Mouse (Mus musculus) thymus, adult 2 months (tissue): ENCODE data around the gene Psmd1.

ENCODE experiments used
- CTCF ChIP-seq: fragments of 200-500 bp; IDR thresholded peaks from 2 replicates; pipeline ENCODE4 v1.5.1; 2012; ENCODE audit warnings: mild to moderate bottlenecking, control low read depth, low read length, moderate library complexity, borderline replicate concordance; ENCODE audit not compliant: control insufficient read depth, poor library complexity, insufficient read depth; ENCODE audit errors: extremely low read depth
- POLR2A ChIP-seq: fragments of 200-500 bp; IDR thresholded peaks from 2 replicates; pipeline ENCODE4 v1.6.1; 2012; ENCODE audit warnings: mild to moderate bottlenecking, low read length, control low read depth, moderate library complexity; ENCODE audit not compliant: control insufficient read depth, poor library complexity, insufficient read depth; ENCODE audit errors: extremely low read depth

DNA sequence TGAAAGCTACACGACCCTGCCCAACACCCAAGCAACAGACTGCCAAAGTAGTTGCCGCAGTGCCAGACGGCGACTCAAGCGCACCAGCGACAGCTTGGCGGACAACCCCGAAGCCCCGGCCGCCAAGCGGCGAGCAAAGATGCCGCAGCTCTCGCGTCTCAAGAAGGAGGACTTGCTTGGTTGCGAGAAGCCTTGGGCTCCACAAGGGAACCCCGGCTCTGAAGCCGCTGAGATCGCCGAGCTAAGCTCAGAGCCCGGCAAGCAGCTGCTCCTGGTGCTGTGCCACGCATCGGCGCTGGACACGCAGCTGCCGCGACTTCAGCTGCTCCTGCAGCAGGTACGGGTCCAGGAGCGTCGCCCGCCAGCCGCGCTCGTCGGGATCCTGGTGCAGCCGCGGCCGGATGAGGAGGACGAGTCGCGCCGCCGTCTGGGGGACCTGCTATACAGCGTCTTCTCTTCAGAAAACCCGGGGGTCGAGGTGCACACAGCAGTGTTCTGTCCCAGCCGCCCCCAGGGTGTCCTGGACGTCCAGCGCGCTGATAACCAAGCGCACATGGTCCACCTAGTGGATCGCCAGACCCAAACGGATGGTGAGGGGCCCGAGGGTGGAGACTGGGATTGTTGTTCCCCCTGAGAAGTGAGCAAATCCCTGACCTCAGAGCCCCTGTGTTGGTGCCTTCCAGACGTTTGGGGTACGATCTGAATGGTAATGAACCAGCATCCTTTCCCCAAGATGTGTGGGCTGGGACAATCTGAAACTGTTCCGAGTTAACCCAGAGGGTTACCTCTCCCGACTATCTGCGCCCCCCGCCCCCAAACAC lies 45.7 kb upstream of the Psmd1 start:
- peak; percentile 66; the same call in 1 of the 2 replicates for TF ChIP-seq CTCF
- TF ChIP-seq POLR2A, result no peak
